18 mouse cellular contexts compared by ENCODE assay signal in genomic region chr11:76309072-76309471, GRCm38 (mm10).
DNase-seq lines count a peak whose midpoint lies in the region; ATAC-seq and TF ChIP-seq lines count a peak whose summit lies in the region.
"Had no signal": no experiment of that assay in that cellular context is flagged by ENCODE, and none has a peak within 500 bp of the region (broad histone marks: within the 10 kb centered on the region; RNA-seq: fewer than 3 reads in every experiment).

No protein-coding gene starts in this region.

- H3K4me3 ChIP-seq in heart, embryonic 10.5 days = no peak overlapping the region
- H3K4me3 ChIP-seq in neural tube, embryonic 13.5 days = no peak overlapping the region
- peak overlapping the region; percentile 21; the same call in 1 of the 2 replicates for H3K4me3 ChIP-seq in limb, embryonic 10.5 days
- H3K4me3 ChIP-seq in cerebellum, adult 2 months (replicated peaks; ENCODE audit: insufficient read depth, low read depth, low read length) = no peak overlapping the region
- H3K4me3 ChIP-seq: heart, adult 2 months; hindbrain, embryonic 12.5 days had no signal

- TF ChIP-seq CTCF in cerebellum, adult 2 months (IDR thresholded peaks at IDR 0.05; ENCODE audit: borderline replicate concordance, insufficient read depth, low read depth, low read length) = no peak

- ATAC-seq in neural tube, embryonic 13.5 days (ENCODE audit: low read depth) = no peak
- ATAC-seq: forebrain, embryonic 16.5 days; inflammation-experienced regulatory T-cells, adult 6 months; Patski had no signal

- no peaks in the 10 kb centered on the region for H3K27me3 ChIP-seq in heart, embryonic 10.5 days (ENCODE audit: insufficient read depth, poor library complexity, severe bottlenecking)
- no peaks in the 10 kb centered on the region for H3K27me3 ChIP-seq in neural tube, embryonic 13.5 days
- H3K27me3 ChIP-seq in limb, embryonic 10.5 days (ENCODE audit: low read depth, poor library complexity, severe bottlenecking) = no peaks in the 10 kb centered on the region
- no peaks in the 10 kb centered on the region for H3K27me3 ChIP-seq in cerebellum, adult 2 months (ENCODE audit: control insufficient read depth, insufficient read depth, low read length)
- H3K27me3 ChIP-seq: hindbrain, embryonic 12.5 days; Patski had no signal

- H3K4me1 ChIP-seq in heart, embryonic 10.5 days = peaks cover 60% of the 10 kb centered on the region
- H3K4me1 ChIP-seq in neural tube, embryonic 13.5 days (replicated peaks) = peaks cover 47% of the 10 kb centered on the region
- H3K4me1 ChIP-seq in limb, embryonic 10.5 days = peaks cover 97% of the 10 kb centered on the region
- H3K4me1 ChIP-seq in cerebellum, adult 2 months (ENCODE audit: control insufficient read depth, insufficient read depth, low read length) = peaks cover 24% of the 10 kb centered on the region

- DNase-seq in heart, embryonic 10.5 days (ENCODE audit: low spot score) = no peak
- DNase-seq in heart, postnatal 36 days = no peak
- no peak for DNase-seq in neural tube, embryonic 10.5 days (ENCODE audit: extremely low spot score, low spot score)
- DNase-seq in limb, embryonic 10.5 days (ENCODE audit: low spot score) = no peak
- no peak for DNase-seq in layer of hippocampus, postnatal 14 days (ENCODE audit: low spot score in 2 of 2)
- no peak for DNase-seq in cerebellum, adult 2 months
- DNase-seq: adrenal gland, postnatal 36 days; cerebellum, postnatal 10 days; kidney, adult 9 months; liver; right cerebral cortex, postnatal 25 days; thymus, postnatal 25 days had no signal

- H3K4me2 ChIP-seq in neural tube, embryonic 13.5 days = no peak overlapping the region
- H3K4me2 ChIP-seq: hindbrain, embryonic 12.5 days had no signal

- no peak for TF ChIP-seq POLR2A in cerebellum, adult 2 months (IDR thresholded peaks at IDR 0.05; ENCODE audit: borderline replicate concordance, insufficient read depth, low read length)

- H3K9ac ChIP-seq in neural tube, embryonic 13.5 days = no peak overlapping the region
- H3K9ac ChIP-seq: hindbrain, embryonic 12.5 days had no signal

- no peaks in the 10 kb centered on the region for H3K36me3 ChIP-seq in heart, embryonic 10.5 days
- H3K36me3 ChIP-seq in neural tube, embryonic 13.5 days = no peaks in the 10 kb centered on the region
- no peaks in the 10 kb centered on the region for H3K36me3 ChIP-seq in limb, embryonic 10.5 days
- H3K36me3 ChIP-seq: hindbrain, embryonic 12.5 days had no signal

- H3K9me3 ChIP-seq in heart, embryonic 10.5 days = no peaks in the 10 kb centered on the region
- H3K9me3 ChIP-seq in neural tube, embryonic 13.5 days = no peaks in the 10 kb centered on the region
- no peaks in the 10 kb centered on the region for H3K9me3 ChIP-seq in limb, embryonic 10.5 days (replicated peaks)
- H3K9me3 ChIP-seq: hindbrain, embryonic 12.5 days had no signal

- H3K27ac ChIP-seq in heart, embryonic 10.5 days = 0 out of 2 replicates have a peak overlapping the region, but pooled peaks have one; percentile 1
- H3K27ac ChIP-seq in neural tube, embryonic 13.5 days (replicated peaks) = peak overlapping the region; percentile 33; the same call in 1 of the 2 replicates
- H3K27ac ChIP-seq in limb, embryonic 10.5 days = peak overlapping the region; percentile 86
- H3K27ac ChIP-seq in cerebellum, adult 2 months (ENCODE audit: insufficient read depth, low read length) = no peak overlapping the region
- H3K27ac ChIP-seq: hindbrain, embryonic 12.5 days had no signal

- 58% methylated on average over 6 of the region's 6 CpGs for WGBS in heart, embryonic 10.5 days
- WGBS in neural tube, embryonic 13.5 days = 23% methylated on average over 6 of the region's 6 CpGs
- 9% methylated on average over 6 of the region's 6 CpGs for WGBS in limb, embryonic 10.5 days
- 72% methylated on average over 6 of the region's 6 CpGs for WGBS in cerebellum, adult 2 months

- intact Hi-C loops in heart, postnatal 36 days (cut with DNase I) = no loop called here
